Mouse (Mus musculus): ENCODE data around the gene Otud7b. TPM values are rescaled to one million over a fixed set of nuclear protein-coding genes. Genes with fewer than 3 reads are reported as not detected.

The Otud7b gene
- polyA plus RNA-seq (2014; fragmentation: Nextera tagmentation; extraction: Ambion mirVana) = 7.1 and 7.9 TPM in 2 replicates

DNA sequence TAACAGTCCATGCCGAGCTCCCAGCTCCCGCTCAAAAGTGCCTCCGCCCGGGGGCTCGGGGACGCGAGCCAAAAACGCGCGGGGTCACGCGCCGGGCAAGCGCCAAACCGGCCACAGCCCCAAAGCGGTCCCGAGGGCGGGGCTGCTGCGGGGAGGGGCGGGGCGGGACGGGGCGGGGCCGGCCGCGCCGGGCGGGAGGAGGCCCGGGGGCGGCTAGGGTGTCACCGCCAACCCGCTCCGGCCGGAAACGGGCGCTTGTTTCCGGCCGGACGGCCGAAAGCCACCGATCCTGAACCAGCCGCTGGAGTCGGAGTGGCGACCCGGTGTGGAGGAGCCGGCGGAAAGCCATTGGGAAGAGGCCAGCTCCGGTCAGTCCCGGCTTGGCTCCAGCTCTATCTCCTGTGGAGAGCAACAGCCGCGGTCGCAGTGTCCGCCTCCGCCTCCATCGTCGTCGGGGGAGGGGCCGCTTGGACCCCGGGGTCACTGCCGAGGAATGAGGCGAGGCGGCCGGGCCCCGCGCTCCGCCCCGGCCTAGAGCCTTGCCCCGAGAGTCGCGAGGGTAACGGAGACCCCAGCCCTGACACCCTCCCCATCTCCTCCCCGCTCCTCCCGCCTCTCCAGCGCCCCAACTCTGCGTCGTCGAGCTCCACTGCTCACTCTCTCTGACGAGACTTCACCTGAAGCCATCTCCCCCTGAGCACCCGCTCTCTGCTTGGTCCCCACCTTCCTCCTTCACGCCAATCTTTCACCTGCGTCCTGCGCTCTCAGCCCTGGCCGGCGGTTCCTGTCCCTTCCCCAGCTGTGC, at the start of gene Otud7b:
Gene Otud7b (plus strand): TSS at position 267 of the 805 bp plus-strand sequence.
- Histone ChIP-seq H3K27me3 (ENCODE audit: control insufficient read depth, insufficient read depth, low read length) (no peaks in the 10 kb centered on the region), H3K4me2 (replicated peaks) (peak within 1 kb of the TSS; percentile 69), H3K4me3 (replicated peaks; ENCODE audit: low read length) (peak within 1 kb of the TSS; percentile 77), H3K9ac (peak within 1 kb of the TSS; percentile 83), H3K36me3 (replicated peaks; ENCODE audit: control insufficient read depth, insufficient read depth) (no peaks in the 10 kb centered on the region), H3K9me3 (ENCODE audit: control insufficient read depth, low read length) (no peaks in the 10 kb centered on the region), H3K27ac (peak within 1 kb of the TSS; percentile 57; the same call in 1 of the 2 replicates), H3K4me1 (replicated peaks; ENCODE audit: control insufficient read depth, insufficient read depth, low read length) (peaks cover 19% of the 10 kb centered on the region)
- ATAC-seq (ENCODE audit: low FRiP score) = peak; percentile 90
- WGBS = under 1% methylated on average over 69 of the region's 84 CpGs
- peak; percentile 82 for DNase-seq (ENCODE audit: low spot score)

DNA sequence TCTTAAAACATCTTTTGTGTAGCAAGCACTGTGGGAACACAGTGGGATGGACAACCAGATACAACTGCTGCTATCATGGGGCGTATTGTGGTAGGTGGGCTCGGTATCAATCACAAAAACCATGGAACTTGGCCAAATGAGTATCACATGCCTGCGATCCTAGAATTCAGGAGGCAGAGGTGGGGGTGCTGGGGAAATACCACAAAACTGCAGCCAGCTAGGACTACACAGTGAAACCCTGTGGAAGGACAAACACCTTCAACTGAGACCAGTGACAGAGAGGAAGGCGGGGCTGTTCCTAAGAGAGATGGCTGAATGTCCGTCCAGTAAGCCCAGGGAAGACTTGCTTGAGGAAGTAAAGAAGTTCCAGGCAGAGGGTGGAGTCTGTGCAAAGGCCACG, 49.0 kb upstream of the Otud7b start:
- Histone ChIP-seq H3K4me1 (replicated peaks; ENCODE audit: control insufficient read depth, insufficient read depth, low read length) (peaks cover 14% of the 10 kb centered on the region), H3K27ac (no peak overlapping the region), H3K4me3 (replicated peaks; ENCODE audit: low read length) (no peak overlapping the region), H3K27me3 (ENCODE audit: control insufficient read depth, insufficient read depth, low read length) (no peaks in the 10 kb centered on the region), H3K36me3 (replicated peaks; ENCODE audit: control insufficient read depth, insufficient read depth) (peaks cover 28% of the 10 kb centered on the region), H3K4me2 (replicated peaks) (no peak overlapping the region), H3K9me3 (ENCODE audit: control insufficient read depth, low read length) (no peaks in the 10 kb centered on the region), H3K9ac (no peak overlapping the region)
- DNase-seq (ENCODE audit: low spot score) = no peak
- 93% methylated on average over 6 of the region's 6 CpGs for WGBS
- no peak for ATAC-seq (ENCODE audit: low FRiP score)

DNA sequence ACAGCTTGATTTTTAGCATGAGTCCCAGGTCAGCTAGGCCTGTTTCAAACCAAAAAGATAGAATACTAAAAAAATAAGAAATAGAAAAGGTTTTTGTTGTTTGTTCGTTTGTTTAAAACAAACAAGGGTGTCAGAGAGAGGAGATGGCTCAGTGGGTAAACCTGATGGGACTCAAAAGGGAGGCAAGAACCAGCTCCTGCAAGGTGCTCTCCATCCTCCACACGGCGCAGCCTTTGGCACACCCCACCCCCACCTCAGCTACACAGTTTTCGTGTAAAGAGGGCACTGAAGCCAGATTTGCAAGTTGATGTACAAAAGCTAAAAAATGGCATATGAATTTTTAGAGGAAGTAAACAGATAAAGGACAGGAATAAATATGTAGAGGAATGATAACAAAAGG, 48.3 kb upstream of the Otud7b start:
- no peak overlapping the region for H3K9ac ChIP-seq
- H3K4me1 ChIP-seq (replicated peaks; ENCODE audit: control insufficient read depth, insufficient read depth, low read length) = peaks cover 14% of the 10 kb centered on the region
- no peaks in the 10 kb centered on the region for H3K27me3 ChIP-seq (ENCODE audit: control insufficient read depth, insufficient read depth, low read length)
- no peaks in the 10 kb centered on the region for H3K9me3 ChIP-seq (ENCODE audit: control insufficient read depth, low read length)
- DNase-seq (ENCODE audit: low spot score) = no peak
- 89% methylated on average over 4 of the region's 4 CpGs for WGBS
- peaks cover 25% of the 10 kb centered on the region for H3K36me3 ChIP-seq (replicated peaks; ENCODE audit: control insufficient read depth, insufficient read depth)
- no peak overlapping the region for H3K27ac ChIP-seq
- H3K4me3 ChIP-seq (replicated peaks; ENCODE audit: low read length) = no peak overlapping the region
- no peak for ATAC-seq (ENCODE audit: low FRiP score)
- H3K4me2 ChIP-seq (replicated peaks) = no peak overlapping the region

DNA sequence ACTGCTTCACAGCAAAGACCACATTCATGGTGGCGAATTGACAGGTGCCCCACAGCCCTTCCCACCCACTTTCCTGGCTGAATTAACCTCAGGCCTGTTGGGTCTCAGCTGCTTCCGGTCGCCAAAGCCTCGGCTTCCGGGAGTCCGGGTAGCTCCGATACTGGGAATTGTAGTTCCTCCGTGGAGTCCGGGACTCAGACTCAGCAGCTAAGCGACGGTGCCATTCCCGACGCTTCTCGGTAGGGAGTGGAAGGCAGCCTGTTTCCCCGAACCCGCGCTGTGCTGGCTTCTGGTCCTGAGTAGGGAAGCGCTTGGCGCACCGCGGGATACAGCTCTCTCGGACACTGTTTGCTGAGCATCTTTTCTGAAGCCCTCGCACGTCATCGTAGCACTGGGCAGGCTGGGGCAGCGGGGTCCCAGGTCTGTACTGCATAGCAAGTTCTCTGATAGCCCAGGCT, 46.6 kb upstream of the Otud7b start:
- no peaks in the 10 kb centered on the region for H3K9me3 ChIP-seq (ENCODE audit: control insufficient read depth, low read length)
- peak overlapping the region; percentile 57 for H3K4me3 ChIP-seq (replicated peaks; ENCODE audit: low read length)
- H3K4me1 ChIP-seq (replicated peaks; ENCODE audit: control insufficient read depth, insufficient read depth, low read length) = peaks cover 14% of the 10 kb centered on the region
- H3K9ac ChIP-seq = peak overlapping the region; percentile 69
- peak overlapping the region; percentile 93 for H3K27ac ChIP-seq
- peaks cover 13% of the 10 kb centered on the region; the same call in 1 of the 2 replicates for H3K36me3 ChIP-seq (replicated peaks; ENCODE audit: control insufficient read depth, insufficient read depth)
- WGBS = under 1% methylated on average over 26 of the region's 26 CpGs
- peak; percentile 96 for ATAC-seq (ENCODE audit: low FRiP score)
- DNase-seq (ENCODE audit: low spot score) = peak; percentile 92
- peak overlapping the region; percentile 70 for H3K4me2 ChIP-seq (replicated peaks)
- no peaks in the 10 kb centered on the region for H3K27me3 ChIP-seq (ENCODE audit: control insufficient read depth, insufficient read depth, low read length)

DNA sequence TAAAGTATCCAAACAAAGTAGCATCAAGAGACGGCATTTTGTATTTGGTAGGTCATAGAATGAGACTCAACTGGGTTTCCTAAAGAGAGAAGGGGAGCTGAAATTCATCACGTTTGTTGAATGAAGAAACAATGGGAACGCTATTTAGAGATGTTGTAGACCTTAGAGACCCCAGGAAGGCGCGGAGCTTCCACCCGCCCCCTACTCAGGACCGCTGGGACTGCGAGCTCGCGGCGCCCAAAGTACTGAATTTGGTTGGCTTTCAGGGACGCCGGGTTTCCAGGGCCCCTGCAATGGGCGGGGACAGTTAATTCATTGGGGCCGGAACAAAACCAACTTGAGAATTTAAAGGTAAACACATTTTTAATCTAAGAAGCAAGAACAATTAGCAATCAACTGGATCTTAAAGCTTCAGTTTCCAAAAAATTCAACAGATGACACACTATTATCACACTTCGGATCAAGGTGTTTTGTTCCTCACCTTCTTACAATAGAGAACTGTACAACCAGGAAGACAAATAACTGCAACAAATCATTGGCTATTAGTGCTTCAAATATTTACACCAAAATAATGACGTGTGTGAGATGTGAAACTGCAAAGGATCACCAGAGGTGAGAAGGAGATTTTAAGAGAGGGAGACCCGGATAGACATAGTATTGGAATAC, 46.0 kb upstream of the Otud7b start, which contains the start of gene Vps45:
Gene Vps45 (minus strand): TSS at position 236 of the 666 bp plus-strand sequence.
- H3K36me3 ChIP-seq (replicated peaks; ENCODE audit: control insufficient read depth, insufficient read depth) = peaks cover 11% of the 10 kb centered on the region; the same call in 1 of the 2 replicates
- H3K4me1 ChIP-seq (replicated peaks; ENCODE audit: control insufficient read depth, insufficient read depth, low read length) = peaks cover 14% of the 10 kb centered on the region
- DNase-seq (ENCODE audit: low spot score) (peak; percentile 63), ATAC-seq (ENCODE audit: low FRiP score) (peak; percentile 81)
- H3K9me3 ChIP-seq (ENCODE audit: control insufficient read depth, low read length) = no peaks in the 10 kb centered on the region
- H3K27ac ChIP-seq = peak within 1 kb of the TSS; percentile 93
- H3K27me3 ChIP-seq (ENCODE audit: control insufficient read depth, insufficient read depth, low read length) = no peaks in the 10 kb centered on the region
- 2% methylated on average over 18 of the region's 18 CpGs for WGBS
- peak within 1 kb of the TSS; percentile 69 for H3K9ac ChIP-seq
- peak within 1 kb of the TSS; percentile 70 for H3K4me2 ChIP-seq (replicated peaks)
- peak within 1 kb of the TSS; percentile 57 for H3K4me3 ChIP-seq (replicated peaks; ENCODE audit: low read length)

DNA sequence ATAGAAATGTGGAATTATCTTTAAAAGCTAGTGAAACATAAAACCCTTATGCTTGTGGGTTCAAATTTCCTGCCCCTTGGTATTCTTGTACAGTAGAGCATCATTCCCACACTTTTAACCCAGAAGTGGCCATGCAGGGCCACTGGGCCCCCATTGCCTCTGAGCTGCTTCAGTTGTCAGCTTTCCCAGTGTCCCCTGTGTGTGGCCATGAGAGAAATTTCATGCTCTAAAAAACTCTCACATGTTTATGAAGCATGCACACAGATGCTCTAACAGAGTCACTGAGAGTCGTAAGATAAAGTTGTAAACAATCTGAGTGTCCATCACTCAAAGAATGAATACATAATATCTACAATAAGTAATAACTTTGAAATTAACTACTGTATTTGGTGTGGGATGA, 44.2 kb upstream of the Otud7b start:
- DNase-seq (ENCODE audit: low spot score) = no peak
- H3K36me3 ChIP-seq (replicated peaks; ENCODE audit: control insufficient read depth, insufficient read depth) = 0 out of 2 replicates have a peak, but pooled peaks cover 4% of the 10 kb centered on the region
- 88% methylated on average over 1 of the region's 1 CpGs for WGBS

DNA sequence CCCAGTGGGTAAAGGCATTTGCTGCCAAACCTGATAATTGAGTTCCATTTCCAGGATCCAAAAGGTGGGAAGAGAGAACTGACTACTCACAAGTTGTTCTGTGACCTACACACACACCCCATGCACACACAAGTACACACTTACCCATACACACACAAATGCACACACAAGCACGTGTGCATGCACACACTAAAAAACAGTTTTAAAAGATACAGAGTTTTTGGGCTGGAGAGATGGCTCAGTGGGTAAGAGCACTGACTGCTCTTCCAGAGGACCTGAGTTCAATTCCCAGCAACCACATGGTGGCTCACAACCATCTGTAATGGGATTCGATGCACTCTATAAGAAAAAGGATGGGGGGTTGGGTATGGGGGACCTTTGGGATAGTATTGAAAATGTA, 41.0 kb upstream of the Otud7b start:
- Histone ChIP-seq H3K4me2 (replicated peaks) (no peak overlapping the region), H3K27ac (no peak overlapping the region), H3K9ac (no peak overlapping the region), H3K4me3 (replicated peaks; ENCODE audit: low read length) (no peak overlapping the region), H3K4me1 (replicated peaks; ENCODE audit: control insufficient read depth, insufficient read depth, low read length) (0 out of 2 replicates have a peak, but pooled peaks cover 4% of the 10 kb centered on the region), H3K36me3 (replicated peaks; ENCODE audit: control insufficient read depth, insufficient read depth) (no peaks in the 10 kb centered on the region), H3K9me3 (ENCODE audit: control insufficient read depth, low read length) (no peaks in the 10 kb centered on the region), H3K27me3 (ENCODE audit: control insufficient read depth, insufficient read depth, low read length) (no peaks in the 10 kb centered on the region)
- WGBS = 82% methylated on average over 2 of the region's 2 CpGs
- no peak for ATAC-seq (ENCODE audit: low FRiP score)
- DNase-seq (ENCODE audit: low spot score) = no peak

More for the DNA sequence above, 44.2 kb upstream of the Otud7b start:
- Histone ChIP-seq H3K27ac (no peak overlapping the region), H3K9me3 (ENCODE audit: control insufficient read depth, low read length) (no peaks in the 10 kb centered on the region), H3K4me2 (replicated peaks) (no peak overlapping the region), H3K4me3 (replicated peaks; ENCODE audit: low read length) (no peak overlapping the region), H3K4me1 (replicated peaks; ENCODE audit: control insufficient read depth, insufficient read depth, low read length) (peaks cover 14% of the 10 kb centered on the region), H3K9ac (no peak overlapping the region), H3K27me3 (ENCODE audit: control insufficient read depth, insufficient read depth, low read length) (no peaks in the 10 kb centered on the region)
- no peak for ATAC-seq (ENCODE audit: low FRiP score)

DNA sequence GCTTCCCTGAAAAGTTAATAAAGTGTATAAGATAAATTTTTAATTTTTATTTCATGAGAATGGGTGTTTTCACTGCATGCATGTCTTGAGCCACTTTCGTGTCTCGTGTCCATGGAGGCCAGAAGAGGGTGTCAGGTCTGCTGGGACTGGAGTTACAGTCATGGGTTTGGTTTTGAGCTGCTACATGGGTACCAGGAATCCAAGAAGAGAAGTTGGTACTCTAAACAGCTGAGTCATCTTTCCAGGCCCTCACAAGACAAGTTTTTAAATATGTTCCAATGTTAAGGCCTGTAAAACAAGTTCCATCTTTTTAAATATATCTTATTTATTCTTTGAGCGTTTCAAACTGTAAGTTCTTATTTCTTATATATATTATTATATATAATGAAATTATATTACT, 40.1 kb upstream of the Otud7b start:
- Histone ChIP-seq H3K9me3 (ENCODE audit: control insufficient read depth, low read length) (no peaks in the 10 kb centered on the region), H3K9ac (no peak overlapping the region), H3K27ac (no peak overlapping the region), H3K4me1 (replicated peaks; ENCODE audit: control insufficient read depth, insufficient read depth, low read length) (no peaks in the 10 kb centered on the region), H3K4me3 (replicated peaks; ENCODE audit: low read length) (no peak overlapping the region), H3K36me3 (replicated peaks; ENCODE audit: control insufficient read depth, insufficient read depth) (no peaks in the 10 kb centered on the region), H3K4me2 (replicated peaks) (no peak overlapping the region), H3K27me3 (ENCODE audit: control insufficient read depth, insufficient read depth, low read length) (no peaks in the 10 kb centered on the region)
- DNase-seq (ENCODE audit: low spot score) (no peak), ATAC-seq (ENCODE audit: low FRiP score) (no peak)
- 88% methylated on average over 3 of the region's 3 CpGs for WGBS

DNA sequence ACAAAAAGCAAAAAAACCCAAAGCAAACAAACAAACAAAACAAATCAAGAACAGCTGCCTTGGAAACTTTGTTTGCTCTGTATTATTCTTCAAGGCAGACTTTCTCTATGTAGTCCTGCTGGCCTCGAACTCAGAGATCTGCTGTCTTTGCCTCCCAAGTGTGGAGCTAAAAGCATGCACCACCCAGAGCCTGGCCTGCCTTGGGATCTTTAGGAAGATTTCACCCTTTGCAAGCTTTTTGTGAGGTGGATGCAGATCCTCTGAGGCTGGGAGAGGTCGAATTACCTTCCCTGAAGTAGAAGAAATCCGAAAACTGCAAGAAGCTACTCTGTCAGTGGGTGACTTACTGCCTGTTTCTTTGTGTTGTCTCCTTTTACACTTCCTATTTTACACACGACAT, 39.2 kb upstream of the Otud7b start:
- DNase-seq (ENCODE audit: low spot score) = no peak
- H3K4me3 ChIP-seq (replicated peaks; ENCODE audit: low read length) = no peak overlapping the region
- H3K4me1 ChIP-seq (replicated peaks; ENCODE audit: control insufficient read depth, insufficient read depth, low read length) = no peaks in the 10 kb centered on the region
- H3K27me3 ChIP-seq (ENCODE audit: control insufficient read depth, insufficient read depth, low read length) = no peaks in the 10 kb centered on the region
- no peaks in the 10 kb centered on the region for H3K36me3 ChIP-seq (replicated peaks; ENCODE audit: control insufficient read depth, insufficient read depth)
- no peak overlapping the region for H3K9ac ChIP-seq
- 0 out of 2 replicates have a peak overlapping the region, but pooled peaks have one; percentile 4 for H3K4me2 ChIP-seq (replicated peaks)
- no peaks in the 10 kb centered on the region for H3K9me3 ChIP-seq (ENCODE audit: control insufficient read depth, low read length)
- no peak overlapping the region for H3K27ac ChIP-seq
- WGBS = 53% methylated on average over 4 of the region's 4 CpGs
- no peak for ATAC-seq (ENCODE audit: low FRiP score)
